Mouse (Mus musculus) neural tube, embryonic 13.5 days (tissue): ENCODE results near the gene Nup54. TPM values are rescaled to one million over a fixed set of nuclear protein-coding genes. Genes with fewer than 3 reads are reported as not detected.

Experiments used
- ATAC-seq: fragments of 200-750 bp; cut with Nextera tagmentation; 2 replicates; pipeline ENCODE4 v1.8.0; 2017; ENCODE audit warnings: low read depth, mild to moderate bottlenecking, moderate TSS enrichment, moderate library complexity
- H3K27ac ChIP-seq: fragments of 300-500 bp; sonication (generic); replicated peaks from 2 replicates; pipeline ENCODE4 v1.5.1; 2015; ENCODE audit warnings: moderate library complexity, mild to moderate bottlenecking, inconsistent platforms
- H3K27me3 ChIP-seq: fragments of 300-500 bp; sonication (generic); 2 replicates; pipeline ENCODE4 v1.6.1; 2015; ENCODE audit warnings: mild to moderate bottlenecking, inconsistent platforms
- H3K36me3 ChIP-seq: fragments of 300-500 bp; sonication (generic); 2 replicates; pipeline ENCODE4 v1.6.1; 2015; ENCODE audit warnings: mild to moderate bottlenecking, inconsistent platforms
- H3K4me1 ChIP-seq: fragments of 300-500 bp; sonication (generic); replicated peaks from 2 replicates; pipeline ENCODE4 v1.6.1; 2015; ENCODE audit warnings: inconsistent platforms
- H3K4me2 ChIP-seq: fragments of 300-500 bp; sonication (generic); 2 replicates; pipeline ENCODE4 v1.6.1; 2015; ENCODE audit warnings: inconsistent platforms, mild to moderate bottlenecking, moderate library complexity
- H3K4me3 ChIP-seq: fragments of 300-500 bp; sonication (generic); 2 replicates; pipeline ENCODE4 v1.5.1; 2015; ENCODE audit warnings: mild to moderate bottlenecking, inconsistent platforms
- H3K9ac ChIP-seq: fragments of 300-500 bp; sonication (generic); 2 replicates; pipeline ENCODE4 v1.6.1; 2015; ENCODE audit warnings: moderate library complexity, mild to moderate bottlenecking, inconsistent platforms
- H3K9me3 ChIP-seq: fragments of 300-500 bp; sonication (generic); 2 replicates; pipeline ENCODE4 v1.6.1; 2016; ENCODE audit warnings: inconsistent platforms
- WGBS: fragments of 180-500 bp; shearing (Covaris S2); methylation state at CpG from one replicate; pipeline ENCODE4 v1.1.7; 2015; 5-methylcytosine and 5-hydroxymethylcytosine counted together
- polyA plus RNA-seq: library from polyadenylated mRNA; unstranded; fragments of >200 nt; fragmentation: Nextera tagmentation; extraction: Ambion mirVana; gene quantifications from 2 replicates; pipeline ENCODE4 v1.2.1, GENCODE M21; 2015

Nup54 gene
- polyA plus RNA-seq, 1 experiment from 2014 or later: 43.7 TPM

DNA sequence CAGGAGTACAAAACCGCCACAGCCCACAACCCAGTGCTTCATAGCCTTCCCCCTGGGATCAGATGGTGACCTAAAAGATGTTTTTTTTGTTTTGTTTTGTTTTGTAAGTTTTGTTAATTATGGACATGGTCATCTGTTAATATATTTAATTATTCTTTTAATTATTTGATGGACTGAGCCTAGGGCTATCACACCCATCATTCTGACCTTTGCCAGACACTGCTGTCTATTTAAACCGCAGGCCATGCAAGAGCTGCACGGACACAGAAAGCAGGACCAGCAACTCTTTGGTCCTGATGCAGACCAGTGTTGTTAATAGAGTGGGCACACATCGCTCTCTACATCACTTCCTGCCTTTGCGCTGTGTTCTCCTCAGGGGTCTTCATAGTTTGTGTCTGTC, 24.5 kb downstream of the Nup54 start:
- Histone ChIP-seq H3K36me3 (peaks cover 18% of the 10 kb centered on the region), H3K27me3 (no peaks in the 10 kb centered on the region), H3K27ac (no peak overlapping the region), H3K4me1 (no peaks in the 10 kb centered on the region; the same call in 1 of the 2 replicates), H3K9ac (no peak overlapping the region), H3K4me2 (no peak overlapping the region), H3K4me3 (no peak overlapping the region), H3K9me3 (no peaks in the 10 kb centered on the region)
- 92% methylated on average over 5 of the region's 5 CpGs for WGBS
- ATAC-seq: no peak

GRCm38 (mm10) chr5:92409361-92410155, 25.5 kb downstream of the Nup54 start:
- no peak overlapping the region for H3K27ac ChIP-seq
- H3K9ac ChIP-seq: no peak overlapping the region
- H3K36me3 ChIP-seq: peaks cover 11% of the 10 kb centered on the region
- no peak overlapping the region for H3K4me2 ChIP-seq
- WGBS: 79% methylated on average over 9 of the region's 9 CpGs
- no peaks in the 10 kb centered on the region for H3K9me3 ChIP-seq
- no peaks in the 10 kb centered on the region; the same call in 1 of the 2 replicates for H3K4me1 ChIP-seq
- no peak for ATAC-seq
- no peaks in the 10 kb centered on the region for H3K27me3 ChIP-seq
- no peak overlapping the region for H3K4me3 ChIP-seq

DNA sequence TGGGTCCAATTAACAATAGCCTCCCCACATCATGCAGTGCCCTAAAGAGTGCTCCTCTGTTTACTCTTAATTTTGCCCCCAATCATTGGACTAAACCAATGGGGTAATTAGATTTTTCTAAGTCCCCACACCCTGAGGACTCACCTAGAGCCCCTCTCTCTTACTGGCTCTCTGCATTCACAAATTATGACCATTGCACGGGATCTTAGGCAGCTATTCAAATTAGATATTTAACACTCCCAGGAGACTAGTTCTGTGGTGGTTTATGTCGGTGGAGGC, 30.7 kb downstream of the Nup54 start:
- Histone ChIP-seq H3K27ac (no peak overlapping the region), H3K36me3 (no peaks in the 10 kb centered on the region), H3K27me3 (no peaks in the 10 kb centered on the region), H3K9me3 (no peaks in the 10 kb centered on the region), H3K4me2 (no peak overlapping the region), H3K9ac (no peak overlapping the region), H3K4me1 (peaks cover 8% of the 10 kb centered on the region), H3K4me3 (no peak overlapping the region)
- WGBS: 15% methylated on average over 2 of the region's 2 CpGs
- ATAC-seq: peak; percentile 11; the same call in 1 of the 2 replicates

- H3K4me3 ChIP-seq: no peak overlapping the region
- no peak overlapping the region for H3K4me2 ChIP-seq
- no peak overlapping the region for H3K9ac ChIP-seq
- no peaks in the 10 kb centered on the region for H3K9me3 ChIP-seq
- H3K27me3 ChIP-seq: no peaks in the 10 kb centered on the region
- no peak overlapping the region for H3K27ac ChIP-seq
- peaks cover 8% of the 10 kb centered on the region for H3K4me1 ChIP-seq
- 46% methylated on average over 10 of the region's 10 CpGs for WGBS
- no peaks in the 10 kb centered on the region for H3K36me3 ChIP-seq
- peak; percentile 50; the same call in 1 of the 2 replicates for ATAC-seq
Measured at GRCm38 (mm10) chr5:92403562-92404399, 31.2 kb downstream of the Nup54 start.

DNA sequence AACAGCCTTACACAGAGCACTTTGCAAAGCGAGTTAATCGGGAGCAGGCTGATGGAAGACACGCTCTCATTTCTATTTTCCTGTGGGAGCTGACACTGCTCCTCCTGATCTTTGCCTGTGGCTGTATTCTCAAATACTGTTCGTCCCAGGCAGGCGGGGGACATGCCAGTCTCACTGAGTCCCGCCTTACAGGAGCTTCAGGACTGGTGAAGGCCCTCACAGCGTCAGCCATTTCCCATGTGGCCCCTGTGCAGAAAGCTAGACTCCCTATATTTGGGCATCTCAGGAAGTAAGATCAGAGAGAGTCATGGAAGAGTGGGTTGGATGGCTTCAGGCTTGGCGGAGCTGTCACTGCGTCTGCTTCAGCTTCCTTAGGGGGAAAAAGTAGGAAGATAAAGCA, 32.2 kb downstream of the Nup54 start:
- H3K4me1 ChIP-seq: peaks cover 8% of the 10 kb centered on the region
- WGBS: 79% methylated on average over 9 of the region's 9 CpGs
- H3K27ac ChIP-seq: no peak overlapping the region
- H3K4me2 ChIP-seq: no peak overlapping the region
- H3K4me3 ChIP-seq: no peak overlapping the region
- H3K9me3 ChIP-seq: no peaks in the 10 kb centered on the region
- H3K9ac ChIP-seq: no peak overlapping the region
- no peaks in the 10 kb centered on the region for H3K27me3 ChIP-seq
- ATAC-seq: no peak
- no peaks in the 10 kb centered on the region for H3K36me3 ChIP-seq

GRCm38 (mm10) chr5:92398153-92398552, 36.9 kb downstream of the Nup54 start:
- WGBS: 23% methylated on average over 5 of the region's 5 CpGs
- peak; percentile 85 for ATAC-seq
- no peaks in the 10 kb centered on the region for H3K4me1 ChIP-seq

DNA sequence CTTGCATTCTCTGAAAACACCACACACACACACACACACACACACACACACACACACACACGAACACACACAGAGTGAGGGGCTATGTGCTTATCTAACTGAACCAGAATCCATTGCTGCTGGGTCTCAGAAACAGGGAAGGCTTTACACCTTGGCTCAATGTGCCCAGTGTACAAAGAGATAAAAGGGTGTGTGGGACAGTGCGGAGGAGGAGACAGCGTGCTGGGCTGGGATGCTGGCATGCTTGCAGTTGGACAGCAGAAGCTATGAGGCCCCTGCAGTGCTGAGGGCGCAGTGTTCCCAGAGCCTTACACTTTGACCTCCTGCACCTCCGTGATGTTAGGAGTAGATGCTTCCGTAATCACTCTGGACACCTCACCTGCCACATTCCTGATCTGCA, 38.5 kb downstream of the Nup54 start:
- Histone ChIP-seq H3K9me3 (no peaks in the 10 kb centered on the region), H3K27ac (no peak overlapping the region), H3K4me3 (no peak overlapping the region), H3K4me2 (no peak overlapping the region), H3K27me3 (peaks cover 32% of the 10 kb centered on the region), H3K9ac (no peak overlapping the region), H3K4me1 (no peaks in the 10 kb centered on the region; the same call in 1 of the 2 replicates), H3K36me3 (no peaks in the 10 kb centered on the region)
- WGBS: 90% methylated on average over 6 of the region's 6 CpGs
- ATAC-seq: no peak

More at GRCm38 (mm10) chr5:92398153-92398552, 36.9 kb downstream of the Nup54 start:
- H3K4me3 ChIP-seq: no peak overlapping the region
- no peak overlapping the region for H3K9ac ChIP-seq
- peaks cover 15% of the 10 kb centered on the region for H3K27me3 ChIP-seq
- no peak overlapping the region for H3K27ac ChIP-seq
- H3K4me2 ChIP-seq: no peak overlapping the region
- H3K36me3 ChIP-seq: no peaks in the 10 kb centered on the region
- H3K9me3 ChIP-seq: no peaks in the 10 kb centered on the region

- H3K9me3 ChIP-seq: no peaks in the 10 kb centered on the region
- WGBS: 89% methylated on average over 3 of the region's 3 CpGs
- no peak for ATAC-seq
- H3K4me3 ChIP-seq: no peak overlapping the region
- no peaks in the 10 kb centered on the region for H3K36me3 ChIP-seq
- no peak overlapping the region for H3K27ac ChIP-seq
- no peak overlapping the region for H3K9ac ChIP-seq
- peaks cover 39% of the 10 kb centered on the region for H3K27me3 ChIP-seq
- no peak overlapping the region for H3K4me2 ChIP-seq
- H3K4me1 ChIP-seq: no peaks in the 10 kb centered on the region; the same call in 1 of the 2 replicates
Measured at GRCm38 (mm10) chr5:92395764-92396163, 39.3 kb downstream of the Nup54 start.

DNA sequence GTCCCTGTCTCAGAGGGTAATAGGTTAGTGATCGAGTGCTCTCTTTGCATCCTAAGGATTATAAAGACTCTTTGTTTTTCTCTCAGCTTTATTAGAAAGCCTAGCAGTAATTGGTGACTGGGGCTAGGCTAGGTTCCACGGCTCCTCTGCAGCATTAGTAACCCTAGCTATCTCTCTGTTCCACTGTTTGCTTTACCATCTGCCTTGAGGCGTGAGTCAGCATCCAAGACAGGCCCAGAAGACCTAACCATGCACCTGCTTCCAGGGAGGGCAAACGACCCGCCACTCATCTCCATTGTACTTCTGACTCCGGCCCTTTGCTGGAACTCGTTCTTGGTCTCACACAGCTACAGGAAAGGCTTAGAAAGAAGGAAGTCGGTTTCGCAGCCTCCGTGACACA, 41.2 kb downstream of the Nup54 start:
- Histone ChIP-seq H3K4me3 (no peak overlapping the region), H3K27ac (no peak overlapping the region), H3K4me1 (peaks cover 2% of the 10 kb centered on the region; the same call in 1 of the 2 replicates), H3K9ac (no peak overlapping the region), H3K9me3 (no peaks in the 10 kb centered on the region), H3K27me3 (peaks cover 48% of the 10 kb centered on the region), H3K4me2 (no peak overlapping the region), H3K36me3 (no peaks in the 10 kb centered on the region)
- no peak for ATAC-seq
- WGBS: 68% methylated on average over 10 of the region's 10 CpGs

- 37% methylated on average over 18 of the region's 18 CpGs for WGBS
Measured at GRCm38 (mm10) chr5:92392542-92392941, 42.5 kb downstream of the Nup54 start.

DNA sequence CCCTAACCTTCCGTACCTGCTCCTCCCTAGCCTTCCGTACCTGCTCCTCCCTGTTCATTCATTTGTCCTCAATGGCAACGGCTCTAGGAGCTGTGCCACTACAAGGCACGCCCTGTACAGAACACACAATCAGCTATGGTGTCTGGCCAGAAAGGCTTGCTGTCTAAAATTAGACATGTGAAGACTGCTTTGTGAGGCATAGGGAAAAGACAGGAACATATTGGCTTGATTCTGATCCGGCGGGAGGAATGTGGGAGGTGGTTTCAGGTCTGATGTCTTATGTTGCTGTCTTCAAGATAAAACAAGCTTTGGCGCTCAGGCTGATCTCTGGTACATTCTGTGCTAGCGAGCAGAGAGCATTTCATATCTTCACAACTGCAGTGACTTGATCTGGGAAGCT, 44.4 kb downstream of the Nup54 start:
- Histone ChIP-seq H3K9ac (no peak overlapping the region), H3K36me3 (no peaks in the 10 kb centered on the region), H3K4me2 (no peak overlapping the region), H3K4me3 (no peak overlapping the region), H3K27me3 (peaks cover 48% of the 10 kb centered on the region), H3K9me3 (no peaks in the 10 kb centered on the region), H3K4me1 (peaks cover 6% of the 10 kb centered on the region; the same call in 1 of the 2 replicates), H3K27ac (no peak overlapping the region)
- WGBS: 85% methylated on average over 8 of the region's 8 CpGs
- no peak for ATAC-seq

More at GRCm38 (mm10) chr5:92392542-92392941, 42.5 kb downstream of the Nup54 start:
- no peak overlapping the region for H3K27ac ChIP-seq
- H3K36me3 ChIP-seq: no peaks in the 10 kb centered on the region
- peak overlapping the region; percentile 13 for H3K4me3 ChIP-seq
- H3K4me2 ChIP-seq: peak overlapping the region; percentile 33
- no peaks in the 10 kb centered on the region for H3K9me3 ChIP-seq
- H3K4me1 ChIP-seq: peaks cover 6% of the 10 kb centered on the region; the same call in 1 of the 2 replicates
- no peak overlapping the region; the same call in 1 of the 2 replicates for H3K9ac ChIP-seq
- peaks cover 48% of the 10 kb centered on the region for H3K27me3 ChIP-seq
- no peak for ATAC-seq

DNA sequence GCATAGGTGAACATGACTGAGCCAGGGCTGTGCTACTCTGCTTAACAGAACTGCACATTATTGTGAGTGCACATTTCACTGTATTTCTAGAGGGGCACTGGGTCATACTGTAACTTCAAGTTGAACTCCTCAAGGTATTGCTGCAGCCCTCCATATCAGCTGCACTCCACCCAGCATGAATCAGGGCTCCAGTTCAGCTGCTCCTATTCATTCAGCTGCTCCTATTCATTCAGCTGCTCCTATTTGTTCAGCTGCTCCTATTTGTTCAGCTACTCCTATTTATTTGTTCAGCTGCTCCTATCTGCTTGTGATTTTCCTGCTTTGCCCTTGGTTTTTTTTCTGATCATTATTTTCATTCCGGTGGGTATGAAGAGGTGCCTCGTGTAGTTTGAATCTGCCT, 45.0 kb downstream of the Nup54 start:
- Histone ChIP-seq H3K27me3 (peaks cover 46% of the 10 kb centered on the region), H3K27ac (no peak overlapping the region), H3K4me1 (peaks cover 6% of the 10 kb centered on the region; the same call in 1 of the 2 replicates), H3K9me3 (no peaks in the 10 kb centered on the region), H3K4me2 (no peak overlapping the region), H3K4me3 (no peak overlapping the region), H3K36me3 (no peaks in the 10 kb centered on the region), H3K9ac (no peak overlapping the region)
- 68% methylated on average over 2 of the region's 2 CpGs for WGBS
- no peak for ATAC-seq
